Mouse (Mus musculus): Measurements from ENCODE around the gene Olfr127.
"Not testable (repeated sequence)": the region's sequence is repeated elsewhere in the genome, so short reads cannot be mapped to it uniquely, and the experiment has no call there.

Gene Olfr127

GRCm38 (mm10) chr17:37900137-37900536 lies at the start of gene Olfr127:
Gene Olfr127 (plus strand): TSS chr17:37900437.
- DNase-seq (ENCODE audit: low spot score), result no peak

GRCm38 (mm10) chr17:37863901-37864300 lies 36.3 kb upstream of the Olfr127 start:
- DNase-seq (ENCODE audit: low spot score), result no peak

GRCm38 (mm10) chr17:37869676-37870205 lies 30.5 kb upstream of the Olfr127 start:
- DNase-seq (ENCODE audit: low spot score), result no peak

DNA sequence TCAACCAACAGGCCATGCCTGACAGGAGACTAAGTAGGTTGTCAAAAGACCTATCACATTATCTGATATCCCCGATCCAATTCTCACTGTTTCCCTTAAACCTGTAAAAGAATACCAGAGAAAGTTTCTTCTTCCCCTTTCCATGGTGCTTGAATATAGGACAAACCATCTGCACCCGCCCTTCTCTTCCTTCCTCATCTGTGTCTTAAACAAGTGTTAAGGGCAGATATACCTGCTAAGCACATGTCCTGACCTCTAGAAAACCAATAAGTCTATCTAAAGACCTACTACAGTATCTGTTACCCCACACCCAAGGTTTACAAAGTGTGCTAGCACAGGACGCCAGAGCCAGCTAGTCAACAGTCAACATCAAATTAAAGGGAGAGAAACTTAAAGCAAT lies 26.4 kb upstream of the Olfr127 start:
- no peak for DNase-seq (ENCODE audit: low spot score)

GRCm38 (mm10) chr17:37906821-37907220 lies 6.6 kb downstream of the Olfr127 start:
- DNase-seq (ENCODE audit: low spot score), result not testable (repeated sequence)

- no peak for DNase-seq (ENCODE audit: low spot score)
Observed at GRCm38 (mm10) chr17:37920248-37920647, 20.0 kb downstream of the Olfr127 start, which contains the start of gene Olfr128. Gene Olfr128 (plus strand): TSS chr17:37920548.

- DNase-seq (ENCODE audit: low spot score), result no peak
Observed at GRCm38 (mm10) chr17:37952979-37953378, 52.7 kb downstream of the Olfr127 start, which contains the start of gene Olfr761. Gene Olfr761 (minus strand): TSS chr17:37953079.
